ENCODE assay signal across 8 mouse cellular contexts in genomic region chr19:41442608-41442969, GRCm38 (mm10). TPM values are rescaled to one million over a fixed set of nuclear protein-coding genes. Genes with fewer than 3 reads are reported as not detected.
DNase-seq lines count a peak whose midpoint lies in the region; ATAC-seq lines count a peak whose summit lies in the region.

No protein-coding gene starts in this region.

- intact Hi-C loops in gastrocnemius, postnatal 14 days (cut with DNase I; ENCODE audit: low total_unique reads): no loop called here

- peak overlapping the region; percentile 57 for H3K4me2 ChIP-seq in liver, embryonic 13.5 days

- 7% methylated on average over 6 of the region's 6 CpGs for WGBS in liver, embryonic 13.5 days (ENCODE audit: insufficient replicate concordance)

- peak; percentile 40 for DNase-seq in right cerebral cortex, postnatal 14 days
- no peak for DNase-seq in right cerebral cortex, adult 18-20 months
- DNase-seq in cerebellum, postnatal 10 days: peak; percentile 62 to 70
- peak; percentile 46 for DNase-seq in gastrocnemius, postnatal 14 days
- DNase-seq in liver, embryonic 13.5 days: peak; percentile 75
- DNase-seq in testis, postnatal 14 days (ENCODE audit: low spot score): peak; percentile 71

- H3K9ac ChIP-seq in liver, embryonic 13.5 days: peak overlapping the region; percentile 22; the same call in 1 of the 2 replicates

- peaks cover 48% of the 10 kb centered on the region for H3K4me1 ChIP-seq in liver, embryonic 13.5 days (replicated peaks)

- ATAC-seq in inflammation-experienced regulatory T-cells, adult 6 months: peak; percentile 80
- ATAC-seq in liver, embryonic 13.5 days (ENCODE audit: low read depth): peak; percentile 46; the same call in 1 of the 2 replicates
- ATAC-seq in monocyte, adult 5-6 weeks (replicated peaks; ENCODE audit: insufficient number of reproducible peaks, low FRiP score, low TSS enrichment, poor library complexity, severe bottlenecking): peak; percentile 83

- peak overlapping the region; percentile 40 for H3K4me3 ChIP-seq in liver, embryonic 13.5 days (replicated peaks)

- peaks cover 13% of the 10 kb centered on the region for H3K27me3 ChIP-seq in liver, embryonic 13.5 days

- no peak overlapping the region for H3K27ac ChIP-seq in liver, embryonic 13.5 days

- H3K9me3 ChIP-seq in liver, embryonic 13.5 days (replicated peaks): no peaks in the 10 kb centered on the region

- no peaks in the 10 kb centered on the region for H3K36me3 ChIP-seq in liver, embryonic 13.5 days

RNA-seq across cellular contexts. Expression of gene Lcor, which starts 39.8 kb away (rescaled TPM):
- total RNA-seq in gastrocnemius, postnatal 14 days (2021): 10 to 100 TPM; 12.0 to 12.2 TPM
- polyA plus RNA-seq in inflammation-experienced regulatory T-cells, adult 6 months (2017; shearing (Covaris generic)): 10 to 100 TPM; 12.8 to 22.3 (median 15.7) TPM
- polyA plus RNA-seq in liver, embryonic 13.5 days (2015; fragmentation: Nextera tagmentation; extraction: Ambion mirVana): 5.9 and 7.1 TPM in 2 replicates
- total RNA-seq in monocyte, adult 5-6 weeks (2017): 22.1 to 49.2 TPM (median 38.4 TPM) in 3 replicates

RNA-seq across cellular contexts. Expression of gene Pik3ap1, which starts 57.7 kb away (rescaled TPM):
- under 1 TPM; 0.38 to 0.70 TPM for total RNA-seq in gastrocnemius, postnatal 14 days (2021)
- polyA plus RNA-seq in inflammation-experienced regulatory T-cells, adult 6 months (2017; shearing (Covaris generic)): 1 to 10 TPM; 2.5 to 5.5 (median 3.8) TPM
- polyA plus RNA-seq in liver, embryonic 13.5 days (2015; fragmentation: Nextera tagmentation; extraction: Ambion mirVana): 5.3 and 6.7 TPM in 2 replicates
- total RNA-seq in monocyte, adult 5-6 weeks (2017): 216 to 241 TPM (median 224 TPM) in 3 replicates

Comparison
In these comparisons a context has a peak if more than half of its experiments do, and no peak if none do; other contexts are left out.
1. RNA of gene Pik3ap1, which starts 57.7 kb away (total RNA-seq): 216 to 241 TPM in monocyte, adult 5-6 weeks; 0.38 to 0.70 TPM in gastrocnemius, postnatal 14 days; every median in the first group is over 100 times any median in the second.
2. Peak in every context shown above with its lines, with median percentiles within 50 percentile points of each other: ATAC-seq.